Mouse (Mus musculus): ENCODE results near the gene Asb2.

Gene Asb2

GRCm38 (mm10) chr12:103325156-103325857 lies 30.5 kb downstream of the Asb2 start:
- DNase-seq (ENCODE audit: low spot score in 2 of 2): peak; percentile 77

GRCm38 (mm10) chr12:103322801-103323200 lies 33.0 kb downstream of the Asb2 start:
- no peak for DNase-seq (ENCODE audit: low spot score in 2 of 2)

- no peak for DNase-seq (ENCODE audit: low spot score in 2 of 2)
These were observed 39.8 kb downstream of the Asb2 start for GRCm38 (mm10) chr12:103315831-103316545.

- no peak for DNase-seq (ENCODE audit: low spot score in 2 of 2)
These were observed 41.0 kb downstream of the Asb2 start for GRCm38 (mm10) chr12:103314640-103315361.

- no peak for DNase-seq (ENCODE audit: low spot score in 2 of 2)
These were observed 41.7 kb downstream of the Asb2 start for GRCm38 (mm10) chr12:103313871-103314639.

DNA sequence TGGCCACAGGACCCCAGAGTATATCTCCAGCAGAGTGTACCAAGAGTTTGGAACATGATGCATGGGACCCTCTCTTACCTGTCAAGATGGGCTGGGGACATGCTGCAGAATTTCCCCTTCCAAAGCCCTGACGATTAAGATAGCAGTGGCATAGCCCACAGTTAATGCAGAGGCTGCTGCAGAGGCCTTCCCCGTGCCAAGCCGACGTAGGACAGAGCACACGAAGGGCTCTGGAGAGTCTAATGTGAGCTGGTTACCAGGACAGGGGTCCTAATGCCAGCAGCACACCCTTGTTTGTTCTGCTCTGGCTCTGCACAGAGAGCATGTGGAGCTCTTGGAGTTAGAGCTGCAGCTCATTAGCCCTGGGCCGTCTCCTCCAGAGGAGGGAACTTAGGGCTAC lies 42.5 kb downstream of the Asb2 start:
- DNase-seq (ENCODE audit: low spot score in 2 of 2): no peak

DNA sequence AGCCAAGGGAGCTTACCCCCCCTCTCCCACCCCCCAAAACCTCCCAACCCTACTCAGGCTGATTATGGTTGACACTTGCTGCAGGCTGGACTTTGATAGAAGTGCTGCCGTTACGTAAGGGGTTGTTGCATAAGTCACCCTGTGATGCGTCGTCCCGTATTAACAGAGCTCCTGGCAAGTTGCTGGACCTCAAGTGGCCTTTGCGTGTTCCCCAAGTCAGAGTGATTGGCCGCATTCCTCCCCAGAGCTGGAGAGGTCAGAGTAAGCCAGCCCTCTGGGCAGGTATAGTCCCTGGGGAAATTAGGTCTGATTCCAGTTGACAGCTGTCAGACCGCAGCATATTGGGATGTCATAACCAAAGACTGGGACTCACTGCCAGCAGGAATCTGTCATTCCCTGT lies 43.9 kb downstream of the Asb2 start:
- DNase-seq (ENCODE audit: low spot score in 2 of 2): no peak

- no peak for DNase-seq (ENCODE audit: low spot score in 2 of 2)
These were observed 45.0 kb downstream of the Asb2 start, which contains the start of gene Fam181a for GRCm38 (mm10) chr12:103310744-103311267. Gene Fam181a (plus strand): TSS chr12:103310975.

GRCm38 (mm10) chr12:103306720-103307119 lies 49.1 kb downstream of the Asb2 start:
- no peak for DNase-seq (ENCODE audit: low spot score in 2 of 2)

DNA sequence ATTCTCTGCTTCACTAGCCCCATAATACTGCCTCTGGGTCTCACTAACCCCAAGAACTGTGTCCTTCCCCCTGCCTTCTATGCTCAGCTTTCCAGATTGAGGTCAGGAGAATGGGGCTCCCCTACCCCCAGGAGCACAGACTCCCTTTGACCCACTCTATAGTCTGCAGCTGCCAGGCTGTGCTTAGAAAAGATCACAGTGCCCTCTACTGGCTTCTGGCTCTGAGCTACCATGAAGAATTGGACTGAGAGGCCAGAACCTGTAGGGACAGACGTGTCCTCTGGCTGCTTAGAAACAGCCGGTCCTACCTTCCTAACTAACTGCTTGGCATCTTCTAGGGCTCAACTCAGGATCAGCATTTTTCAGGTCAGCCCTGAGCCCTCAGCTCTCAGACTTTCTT lies 49.6 kb downstream of the Asb2 start:
- DNase-seq (ENCODE audit: low spot score in 2 of 2): no peak

- DNase-seq (ENCODE audit: low spot score in 2 of 2): no peak
These were observed 52.8 kb downstream of the Asb2 start for GRCm38 (mm10) chr12:103302960-103303359.

- peak; percentile 56 to 67 for DNase-seq (ENCODE audit: low spot score in 2 of 2)
These were observed 54.2 kb downstream of the Asb2 start for GRCm38 (mm10) chr12:103301645-103302044.

DNA sequence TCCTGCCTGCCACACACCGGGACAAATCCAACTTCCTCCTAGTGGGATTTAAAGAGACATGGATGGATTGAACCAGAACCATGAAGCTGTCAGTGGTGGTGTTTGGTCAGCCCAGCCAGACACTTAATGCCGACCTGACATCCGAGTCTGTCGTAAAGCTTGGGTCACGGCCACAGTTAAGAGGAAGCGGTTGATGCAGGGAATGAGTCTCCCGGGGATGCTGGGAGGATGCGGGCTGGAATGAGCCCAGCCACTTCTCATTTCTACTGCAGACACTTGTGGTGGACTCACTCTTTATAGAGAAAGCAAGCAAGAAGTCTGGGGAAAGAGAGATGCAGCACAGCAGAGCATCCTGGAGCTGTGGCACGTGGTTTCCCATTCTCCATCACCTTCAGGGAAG lies 55.3 kb downstream of the Asb2 start:
- DNase-seq (ENCODE audit: low spot score in 2 of 2): no peak

DNA sequence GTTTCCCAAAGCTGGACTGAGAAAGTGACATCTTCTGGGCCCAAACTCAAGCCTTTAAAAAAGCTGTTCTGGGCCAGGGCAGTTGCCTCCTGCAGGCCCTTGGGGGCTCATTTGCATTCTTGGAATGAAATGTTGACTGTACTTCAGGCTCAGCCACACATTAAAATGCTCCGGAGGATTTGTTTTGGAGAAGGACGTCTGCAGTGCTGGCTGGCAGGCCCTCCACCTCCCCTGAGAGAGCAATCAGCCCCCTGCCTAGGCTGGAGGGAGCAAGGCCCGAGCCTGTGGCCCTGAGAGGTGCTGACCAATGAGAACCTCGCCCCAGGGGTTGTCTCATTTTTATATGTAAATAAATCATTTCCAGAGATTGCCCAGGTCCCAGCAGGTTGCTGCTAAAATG lies 59.5 kb downstream of the Asb2 start:
- DNase-seq (ENCODE audit: low spot score in 2 of 2): no peak

- DNase-seq (ENCODE audit: low spot score in 2 of 2): no peak
These were observed 63.4 kb downstream of the Asb2 start for GRCm38 (mm10) chr12:103292366-103292765.

GRCm38 (mm10) chr12:103287276-103287675 lies 68.5 kb downstream of the Asb2 start:
- DNase-seq (ENCODE audit: low spot score in 2 of 2): no peak

GRCm38 (mm10) chr12:103283411-103283810 lies 72.4 kb downstream of the Asb2 start:
- DNase-seq (ENCODE audit: low spot score in 2 of 2): no peak

DNA sequence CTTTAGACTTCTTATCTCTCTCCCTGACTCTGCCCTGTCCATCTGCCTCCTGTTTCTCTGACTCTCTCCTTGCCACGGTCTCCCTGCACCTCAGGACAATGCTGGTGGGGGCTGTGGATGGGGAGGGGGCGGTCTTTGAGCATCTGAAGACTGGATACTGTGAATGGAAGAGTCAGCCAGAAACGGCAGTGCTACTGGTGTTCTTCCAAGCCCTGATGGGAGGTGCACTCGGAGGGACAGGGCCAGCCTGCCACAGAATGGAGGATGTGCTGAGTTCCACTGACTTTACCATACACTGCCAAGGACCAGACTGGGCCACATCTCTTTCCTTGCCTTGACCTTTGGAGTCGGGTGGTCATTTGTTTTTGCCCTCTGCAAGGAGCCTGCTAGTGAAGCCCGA lies 72.9 kb downstream of the Asb2 start:
- DNase-seq (ENCODE audit: low spot score in 2 of 2): no peak

- no peak for DNase-seq (ENCODE audit: low spot score in 2 of 2)
These were observed 73.9 kb downstream of the Asb2 start for GRCm38 (mm10) chr12:103281912-103282311.

DNA sequence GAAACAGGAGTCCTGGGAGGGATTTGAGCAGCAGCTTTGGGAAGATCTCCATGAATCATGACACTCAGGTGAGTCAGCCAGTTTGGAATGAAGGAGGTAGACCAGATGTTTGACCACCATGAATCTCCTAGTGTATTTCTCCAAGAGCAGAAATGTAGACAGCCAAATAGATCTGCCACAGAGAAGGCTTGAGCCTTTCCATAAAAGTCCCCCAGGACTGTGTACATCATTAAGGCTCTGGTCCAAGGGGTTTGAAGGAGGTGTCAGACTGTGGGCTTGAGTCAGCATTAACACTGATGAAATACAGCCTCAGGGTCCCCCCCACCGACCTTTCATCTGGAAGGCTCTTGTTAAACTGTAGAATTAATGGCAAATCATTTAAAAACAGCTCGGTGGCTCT lies 74.3 kb downstream of the Asb2 start:
- DNase-seq (ENCODE audit: low spot score in 2 of 2): no peak

GRCm38 (mm10) chr12:103276422-103276821 lies 79.4 kb downstream of the Asb2 start:
- no peak for DNase-seq (ENCODE audit: low spot score in 2 of 2)

DNA sequence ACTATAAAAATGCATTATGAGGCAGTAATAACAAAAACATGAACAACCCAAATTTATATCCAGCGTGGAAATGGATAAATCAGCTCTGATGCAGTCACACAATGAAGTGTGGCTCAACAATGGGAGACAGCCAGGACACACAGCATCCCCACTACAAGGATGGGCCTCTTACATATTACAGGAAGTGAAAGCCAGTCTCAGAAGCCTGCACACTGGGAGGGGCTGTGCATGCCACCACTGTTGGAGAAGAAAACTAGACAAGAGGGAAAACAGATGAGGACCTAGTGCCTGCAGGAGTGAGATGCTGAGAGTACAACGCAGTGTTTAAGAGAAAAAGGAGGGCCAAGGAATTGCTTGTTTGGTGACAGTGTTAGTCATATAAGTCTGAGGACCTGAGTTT lies 82.1 kb downstream of the Asb2 start:
- DNase-seq (ENCODE audit: low spot score in 2 of 2): no peak
